ENCODE assay signal across 24 mouse cellular contexts in the genomic region with DNA sequence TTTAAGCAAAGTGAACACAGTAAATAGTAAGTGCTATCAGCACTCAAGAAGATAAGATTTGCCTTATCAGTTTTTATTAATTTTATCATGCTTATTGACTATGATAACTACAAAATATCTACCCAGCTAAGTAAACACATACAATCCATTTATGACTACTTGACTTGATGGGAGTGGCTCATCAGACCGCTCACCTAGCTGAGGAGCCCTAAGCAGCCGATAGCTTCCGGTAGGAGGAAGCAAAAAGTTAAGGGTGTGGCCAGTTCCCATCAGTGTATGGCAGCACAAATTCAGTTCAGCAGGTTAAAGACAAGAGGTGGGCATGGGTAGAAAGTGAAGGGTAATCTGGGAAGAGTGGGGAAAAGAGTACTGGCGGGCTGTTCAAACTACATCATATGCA. TPM values are rescaled to one million over a fixed set of nuclear protein-coding genes. Genes with fewer than 3 reads are reported as not detected.
DNase-seq lines count a peak whose midpoint lies in the region; ATAC-seq lines count a peak whose summit lies in the region.
"Had no signal": no experiment of that assay in that cellular context is flagged by ENCODE, and none has a peak within 500 bp of the region (broad histone marks: within the 10 kb centered on the region; RNA-seq: fewer than 3 reads in every experiment).

No protein-coding gene starts in this region.

- H3K4me2 ChIP-seq in liver, embryonic 12.5 days: no peak overlapping the region
- H3K4me2 ChIP-seq in liver, embryonic 15.5 days: no peak overlapping the region
- no peak overlapping the region for H3K4me2 ChIP-seq in liver, embryonic 11.5 days
- no peak overlapping the region for H3K4me2 ChIP-seq in intestine, embryonic 16.5 days (ENCODE audit: low read depth, low read length)
- H3K4me2 ChIP-seq: embryonic facial prominence, embryonic 13.5 days; embryonic facial prominence, embryonic 15.5 days; forebrain, embryonic 12.5 days had no signal

- peaks cover 47% of the 10 kb centered on the region for H3K4me1 ChIP-seq in liver, embryonic 12.5 days
- H3K4me1 ChIP-seq in liver, embryonic 15.5 days (replicated peaks): peaks cover 30% of the 10 kb centered on the region
- peaks cover 5% of the 10 kb centered on the region for H3K4me1 ChIP-seq in liver, embryonic 11.5 days (replicated peaks; ENCODE audit: control insufficient read depth, insufficient read depth, low read length)
- no peaks in the 10 kb centered on the region for H3K4me1 ChIP-seq in intestine, embryonic 16.5 days (ENCODE audit: control insufficient read depth, insufficient read depth, low read length)
- H3K4me1 ChIP-seq: embryonic facial prominence, embryonic 13.5 days; embryonic facial prominence, embryonic 15.5 days; forebrain, embryonic 12.5 days had no signal

- ATAC-seq in liver, embryonic 12.5 days: no peak
- ATAC-seq in liver, embryonic 15.5 days (ENCODE audit: insufficient read depth): no peak
- ATAC-seq in liver, embryonic 11.5 days (replicated peaks; ENCODE audit: low FRiP score): no peak
- peak; percentile 89 for ATAC-seq in intestine, embryonic 16.5 days
- ATAC-seq: forebrain, embryonic 14.5 days had no signal

- no peaks in the 10 kb centered on the region for H3K9me3 ChIP-seq in liver, embryonic 12.5 days (replicated peaks)
- H3K9me3 ChIP-seq in liver, embryonic 15.5 days (replicated peaks): no peaks in the 10 kb centered on the region
- no peaks in the 10 kb centered on the region for H3K9me3 ChIP-seq in liver, embryonic 11.5 days (ENCODE audit: control insufficient read depth, low read length)
- no peaks in the 10 kb centered on the region for H3K9me3 ChIP-seq in intestine, embryonic 16.5 days (ENCODE audit: control insufficient read depth, low read length)
- H3K9me3 ChIP-seq: embryonic facial prominence, embryonic 13.5 days; embryonic facial prominence, embryonic 15.5 days; forebrain, embryonic 10.5 days; forebrain, embryonic 12.5 days had no signal

- no peak for DNase-seq in liver
- DNase-seq in liver, embryonic 11.5 days (ENCODE audit: low spot score): no peak
- no peak for DNase-seq in spleen, adult 12 weeks (ENCODE audit: low spot score)
- DNase-seq: adrenal gland, adult 2 months; adrenal gland, postnatal 10 days; adrenal gland, postnatal 25 days; cerebellum, adult 11 months; cerebellum, adult 18-20 months; cerebellum, adult 8-10 months; cerebellum, adult 9-11 months; cerebellum, postnatal 14 days; cerebellum, postnatal 36 days; embryo, embryonic 11 days had no signal

- WGBS in liver, embryonic 12.5 days (ENCODE audit: insufficient replicate concordance): 74% methylated on average over 4 of the region's 4 CpGs
- 64% methylated on average over 4 of the region's 4 CpGs for WGBS in liver, embryonic 15.5 days (ENCODE audit: insufficient replicate concordance)
- WGBS in liver, embryonic 11.5 days: 80% methylated on average over 4 of the region's 4 CpGs
- WGBS in intestine, embryonic 16.5 days: 67% methylated on average over 4 of the region's 4 CpGs

- no peak overlapping the region for H3K9ac ChIP-seq in liver, embryonic 12.5 days
- no peak overlapping the region for H3K9ac ChIP-seq in liver, embryonic 15.5 days
- H3K9ac ChIP-seq in liver, embryonic 11.5 days (ENCODE audit: low read depth, low read length): no peak overlapping the region
- H3K9ac ChIP-seq in intestine, embryonic 16.5 days (ENCODE audit: low read depth, low read length): no peak overlapping the region
- H3K9ac ChIP-seq: embryonic facial prominence, embryonic 13.5 days; embryonic facial prominence, embryonic 15.5 days; forebrain, embryonic 12.5 days had no signal

- no peaks in the 10 kb centered on the region for H3K27me3 ChIP-seq in liver, embryonic 12.5 days (replicated peaks)
- H3K27me3 ChIP-seq in liver, embryonic 15.5 days: no peaks in the 10 kb centered on the region
- no peaks in the 10 kb centered on the region for H3K27me3 ChIP-seq in liver, embryonic 11.5 days (replicated peaks; ENCODE audit: control insufficient read depth, insufficient read depth, low read length)
- peaks cover 6% of the 10 kb centered on the region; the same call in 1 of the 2 replicates for H3K27me3 ChIP-seq in intestine, embryonic 16.5 days (replicated peaks; ENCODE audit: control insufficient read depth, insufficient read depth, low read length)

- H3K36me3 ChIP-seq in liver, embryonic 12.5 days: peaks cover 7% of the 10 kb centered on the region; the same call in 1 of the 2 replicates
- H3K36me3 ChIP-seq in liver, embryonic 15.5 days (replicated peaks): 0 out of 2 replicates have a peak, but pooled peaks cover 2% of the 10 kb centered on the region
- H3K36me3 ChIP-seq in liver, embryonic 11.5 days (ENCODE audit: control insufficient read depth, insufficient read depth, low read length): no peaks in the 10 kb centered on the region
- H3K36me3 ChIP-seq in intestine, embryonic 16.5 days (ENCODE audit: control insufficient read depth, insufficient read depth, low read length): no peaks in the 10 kb centered on the region
- H3K36me3 ChIP-seq: embryonic facial prominence, embryonic 13.5 days; embryonic facial prominence, embryonic 15.5 days; forebrain, embryonic 10.5 days; forebrain, embryonic 12.5 days had no signal

- peak overlapping the region; percentile 66; the same call in 1 of the 2 replicates for H3K27ac ChIP-seq in liver, embryonic 12.5 days
- peak overlapping the region; percentile 42 for H3K27ac ChIP-seq in liver, embryonic 15.5 days (replicated peaks)
- no peak overlapping the region for H3K27ac ChIP-seq in liver, embryonic 11.5 days (ENCODE audit: low read depth, low read length)
- H3K27ac ChIP-seq in intestine, embryonic 16.5 days (ENCODE audit: low read length): no peak overlapping the region
- H3K27ac ChIP-seq: embryonic facial prominence, embryonic 13.5 days; embryonic facial prominence, embryonic 15.5 days; forebrain, embryonic 10.5 days; forebrain, embryonic 12.5 days had no signal

- no peak overlapping the region for H3K4me3 ChIP-seq in liver, embryonic 12.5 days
- H3K4me3 ChIP-seq in liver, embryonic 15.5 days (replicated peaks): no peak overlapping the region
- no peak overlapping the region for H3K4me3 ChIP-seq in liver, embryonic 11.5 days (ENCODE audit: low read depth, low read length)
- H3K4me3 ChIP-seq in intestine, embryonic 16.5 days (ENCODE audit: low read length): no peak overlapping the region
- H3K4me3 ChIP-seq: embryonic facial prominence, embryonic 13.5 days; embryonic facial prominence, embryonic 15.5 days; erythroblast, embryonic 14.5 days; forebrain, embryonic 10.5 days; forebrain, embryonic 12.5 days had no signal

RNA-seq across cellular contexts. Expression of a gene that starts 10.2 kb away (rescaled TPM):
- 30.0 and 33.1 TPM in 2 replicates for polyA plus RNA-seq in liver, embryonic 12.5 days (2016; fragmentation: Nextera tagmentation; extraction: Ambion mirVana)
- polyA plus RNA-seq in liver, embryonic 15.5 days (2015; fragmentation: Nextera tagmentation; extraction: Ambion mirVana): 18.8 and 22.7 TPM in 2 replicates
- polyA plus RNA-seq in liver, embryonic 11.5 days (2014; fragmentation: Nextera tagmentation; extraction: Ambion mirVana): 40.5 and 41.5 TPM in 2 replicates
- 0.21 and 0.71 TPM in 2 replicates for polyA plus RNA-seq in intestine, embryonic 16.5 days (2015; fragmentation: Nextera tagmentation; extraction: Ambion mirVana)
- polyA plus RNA-seq: brain, embryonic 14.5 days; C2C12; forebrain, embryonic 14.5 days had no signal

RNA-seq across cellular contexts. Expression of a gene that starts 43.2 kb away (rescaled TPM):
- polyA plus RNA-seq in liver, embryonic 12.5 days (2016; fragmentation: Nextera tagmentation; extraction: Ambion mirVana): 59.4 and 61.7 TPM in 2 replicates
- 34.4 and 37.1 TPM in 2 replicates for polyA plus RNA-seq in liver, embryonic 15.5 days (2015; fragmentation: Nextera tagmentation; extraction: Ambion mirVana)
- polyA plus RNA-seq in liver, embryonic 11.5 days (2014; fragmentation: Nextera tagmentation; extraction: Ambion mirVana): 86.0 and 102 TPM in 2 replicates
- polyA plus RNA-seq in intestine, embryonic 16.5 days (2015; fragmentation: Nextera tagmentation; extraction: Ambion mirVana): 54.2 and 59.2 TPM in 2 replicates

RNA-seq across cellular contexts. Expression of a gene that starts 43.2 kb away (rescaled TPM):
- polyA plus RNA-seq in liver, embryonic 12.5 days (2016; fragmentation: Nextera tagmentation; extraction: Ambion mirVana): 5.4 and 6.1 TPM in 2 replicates
- polyA plus RNA-seq in liver, embryonic 15.5 days (2015; fragmentation: Nextera tagmentation; extraction: Ambion mirVana): 2.6 and 3.2 TPM in 2 replicates
- 8.5 and 11.0 TPM in 2 replicates for polyA plus RNA-seq in liver, embryonic 11.5 days (2014; fragmentation: Nextera tagmentation; extraction: Ambion mirVana)
- 7.2 and 9.9 TPM in 2 replicates for polyA plus RNA-seq in intestine, embryonic 16.5 days (2015; fragmentation: Nextera tagmentation; extraction: Ambion mirVana)

Comparison
In these comparisons a context has a peak if more than half of its experiments do, and no peak if none do; other contexts are left out.
1. H3K27ac ChIP-seq: peak in liver, embryonic 12.5 days (single experiment) and liver, embryonic 15.5 days (single experiment); none in liver, embryonic 11.5 days (single experiment) and intestine, embryonic 16.5 days (single experiment).
2. RNA of a gene that starts 10.2 kb away (polyA plus RNA-seq): 40.5 to 41.5 TPM in liver, embryonic 11.5 days, 30.0 to 33.1 TPM in liver, embryonic 12.5 days and 18.8 to 22.7 TPM in liver, embryonic 15.5 days; 0.21 to 0.71 TPM in intestine, embryonic 16.5 days; every median in the first group is over 10 times any median in the second.